Mouse (Mus musculus) CH12.LX (cell line): ENCODE measurements around the gene Cadm1.

Experiments used
- BHLHE40 ChIP-seq: IDR thresholded peaks from 2 replicates; pipeline ENCODE4 v1.6.1; 2011; ENCODE audit warnings: mild to moderate bottlenecking, low read depth, low read length, improper control_type of control experiment
- CHD2 ChIP-seq: IDR thresholded peaks from 2 replicates; pipeline ENCODE4 v1.6.1; 2011; ENCODE audit warnings: low read length, improper control_type of control experiment
- CTCF ChIP-seq, 2 experiments: IDR thresholded peaks in 1 of 2; conservative IDR thresholded peaks in 1 of 2; 2 replicates each; pipeline ENCODE4 v1.5.1; 2011 to 2012; ENCODE audit warnings: low read depth in 2 of 2, low read length in 2 of 2, improper control_type of control experiment in 1 of 2, inconsistent platforms in 1 of 2, mild to moderate bottlenecking in 1 of 2, moderate library complexity in 1 of 2
- EP300 ChIP-seq: IDR thresholded peaks from 2 replicates; pipeline ENCODE4 v1.6.1; 2011; ENCODE audit warnings: low read length, improper control_type of control experiment
- KAT2A ChIP-seq: IDR thresholded peaks from 2 replicates; pipeline ENCODE4 v1.6.1; 2012; ENCODE audit warnings: low read length, improper control_type of control experiment, inconsistent platforms; ENCODE audit not compliant: insufficient replicate concordance
- MAZ ChIP-seq: IDR thresholded peaks from 2 replicates; pipeline ENCODE4 v1.6.1; 2012; ENCODE audit warnings: low read depth, mild to moderate bottlenecking, inconsistent platforms, low read length, improper control_type of control experiment, moderate library complexity
- ZKSCAN1 ChIP-seq: IDR thresholded peaks from 2 replicates; pipeline ENCODE4 v1.6.1; 2012; ENCODE audit warnings: low read depth, inconsistent platforms, low read length, improper control_type of control experiment, borderline replicate concordance

DNA sequence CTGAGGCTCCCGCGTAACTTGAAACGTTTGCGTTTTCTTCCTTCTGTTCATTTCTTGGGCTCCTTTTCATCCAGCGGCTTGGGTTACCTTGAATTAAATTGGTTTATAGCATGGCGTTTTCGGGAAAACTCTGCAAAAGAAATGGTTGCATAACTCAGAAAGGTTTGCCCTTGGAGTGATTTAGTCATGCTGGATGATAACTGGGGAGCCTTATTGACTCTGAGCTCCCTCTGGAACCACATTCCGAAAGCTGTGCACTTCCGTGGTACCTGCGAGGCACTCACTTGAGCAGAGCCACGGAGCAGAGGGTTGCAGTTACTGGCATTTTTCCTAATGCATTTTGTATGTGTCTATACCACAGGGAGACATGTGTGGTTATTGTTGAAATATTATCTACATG is 71.6 kb downstream of the Cadm1 start:
- TF ChIP-seq CTCF (conservative IDR thresholded peaks at IDR 0.05 in 1 of 2, IDR thresholded peaks at IDR 0.05 in 1 of 2; ENCODE audit: low read depth in 2 of 2, low read length in 2 of 2) (no peak), ZKSCAN1 (no peak), BHLHE40 (no peak), CHD2 (no peak), KAT2A (no peak), EP300 (no peak), MAZ (no peak)
